Mouse (Mus musculus): Measurements from ENCODE around the gene 1700003F12Rik.

- TF ChIP-seq POLR2A (IDR thresholded peaks at IDR 0.05; ENCODE audit: low read depth, low read length) (no peak), ZNF384 (IDR thresholded peaks at IDR 0.05; ENCODE audit: low read depth, low read length) (no peak), CTCF (conservative IDR thresholded peaks at IDR 0.05 in 1 of 2, IDR thresholded peaks at IDR 0.05 in 1 of 2; ENCODE audit: low read depth in 2 of 2, low read length in 2 of 2) (peak in 1 of 2 experiments; percentile 49; a peak in 2 of 4 replicates), ZC3H11A (IDR thresholded peaks at IDR 0.05; ENCODE audit: low read depth, low read length) (no peak), CHD1 (IDR thresholded peaks at IDR 0.05; ENCODE audit: low read depth, low read length) (no peak), RAD21 (IDR thresholded peaks at IDR 0.05; ENCODE audit: low read depth, low read length) (peak; percentile 28), MXI1 (IDR thresholded peaks at IDR 0.05; ENCODE audit: low read depth, low read length) (no peak), SIN3A (IDR thresholded peaks at IDR 0.05; ENCODE audit: low read length) (no peak), USF1 (IDR thresholded peaks at IDR 0.05; ENCODE audit: low read depth, low read length) (no peak), TBP (conservative IDR thresholded peaks at IDR 0.05; ENCODE audit: low read depth, low read length) (no peak)
These were observed 39.2 kb upstream of the 1700003F12Rik start for GRCm38 (mm10) chr2:154507566-154508283.

Data from CH12.LX (cell line).